Mouse (Mus musculus) layer of hippocampus, postnatal 14 days (tissue): ENCODE measurements around the gene Chrnb1. TPM values are rescaled to one million over a fixed set of nuclear protein-coding genes. Genes with fewer than 3 reads are reported as not detected.
A peak's percentile ranks its signal among the peaks of the same experiment; 100 is the strongest.

Experiments
- DNase-seq, 2 experiments: peaks; one replicate each; pipeline ENCODE4 v3.0.0; 2021 to 2022; ENCODE audit warnings: low spot score in 2 of 2, mixed read lengths in 1 of 2
- long read RNA-seq, 2 experiments: library from polyadenylated mRNA; stranded (forward); transcript quantifications; one replicate each; pipeline ENCODE4 v2.0.0; 2021
- total RNA-seq, 2 experiments: library from RNA; stranded (reverse); gene quantifications; 2 replicates each; pipeline ENCODE4 v1.2.3; 2021

Gene Chrnb1
- total RNA-seq, result 1 to 10 TPM; 1.0 to 1.1 TPM
- long read RNA-seq, experiment 1, result 0 reads
- long read RNA-seq, experiment 2, result 0 reads

GRCm38 (mm10) chr11:69795168-69795982, at the start of gene Chrnb1:
Gene Chrnb1, minus strand, starts transcription at chr11:69795943.
- DNase-seq, result peak; percentile 78 to 95

DNA sequence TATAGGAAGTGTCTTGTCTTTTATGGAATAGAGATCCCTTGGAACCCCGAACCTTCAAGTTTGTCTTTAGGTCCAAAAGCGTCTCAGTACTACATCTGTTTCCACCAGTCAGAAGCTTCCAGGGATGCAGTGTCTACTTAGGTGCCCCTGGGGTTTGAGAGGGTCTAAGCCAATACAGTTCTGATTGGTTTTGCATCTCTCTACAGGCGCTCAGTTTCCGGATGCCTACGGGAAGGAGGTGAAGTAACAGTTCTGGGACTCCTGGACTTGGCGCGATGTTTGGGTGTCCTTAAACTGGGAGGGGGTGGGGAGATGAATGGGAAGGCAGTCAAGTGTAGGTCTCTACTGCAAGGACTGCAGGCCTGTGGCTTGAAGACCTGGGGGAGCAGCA, 43.0 kb upstream of the Chrnb1 start:
- no peak for DNase-seq

DNA sequence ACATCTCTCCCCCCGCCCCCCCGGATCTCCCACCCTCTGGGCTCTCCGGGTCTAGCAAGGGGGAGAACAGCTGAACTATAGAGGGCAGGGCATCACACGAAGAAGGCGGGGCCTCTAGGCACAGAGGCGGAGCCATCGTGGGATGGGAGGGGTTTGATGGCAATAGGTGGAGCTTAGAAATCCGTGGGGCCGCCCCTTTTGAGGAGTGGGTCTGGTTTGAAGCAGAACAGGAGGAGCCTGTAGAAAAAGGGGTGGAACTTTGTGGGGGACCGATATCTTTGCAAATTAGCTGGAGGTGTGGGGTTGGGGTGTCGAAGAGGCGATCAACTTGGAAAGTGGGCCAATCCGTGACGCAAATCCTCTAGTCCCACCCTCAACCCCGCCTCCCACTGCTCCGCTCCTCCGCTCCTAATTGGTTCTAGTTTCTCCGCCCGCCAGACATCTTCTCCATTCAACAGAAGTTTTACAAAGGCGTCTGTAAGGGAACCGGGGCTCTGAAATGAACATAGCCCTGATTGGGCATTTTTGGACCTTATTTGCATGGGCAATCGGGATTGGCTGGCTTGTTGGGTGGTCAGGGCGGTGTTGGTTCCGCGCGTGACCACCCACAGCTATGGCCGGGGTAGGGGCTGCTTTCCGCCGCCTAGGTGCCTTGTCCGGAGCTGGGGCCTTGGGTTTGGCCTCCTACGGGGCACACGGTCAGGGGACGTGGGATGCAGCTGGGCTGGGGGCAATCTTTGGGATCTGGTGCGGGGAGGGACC, 42.4 kb upstream of the Chrnb1 start, which contains the start of gene Tmem256:
Tmem256 (plus strand) TSS at position 563 of the 762 bp plus-strand sequence.
- DNase-seq, result peak; percentile 98 to 99

DNA sequence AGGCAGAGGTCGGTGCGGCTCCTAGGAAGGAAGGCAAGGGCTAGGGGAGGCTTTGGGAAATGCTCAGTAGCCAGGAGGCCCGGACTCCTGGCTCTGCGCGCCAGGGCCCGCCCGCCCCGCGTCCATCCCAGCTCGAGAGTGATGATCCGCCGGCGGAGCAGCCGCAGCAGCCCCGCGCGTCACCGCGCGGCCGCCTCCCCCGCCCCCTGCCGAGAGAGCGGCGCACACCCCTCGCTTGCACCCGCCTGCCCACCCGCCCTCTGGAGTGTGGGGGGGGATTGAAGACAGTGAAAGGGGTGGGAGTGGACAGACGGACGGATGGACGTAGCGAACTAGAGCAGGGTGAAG, 41.8 kb upstream of the Chrnb1 start, which contains the start of gene Nlgn2:
Nlgn2 (minus strand) TSS at position 181 of the 348 bp plus-strand sequence.
- no peak for DNase-seq

DNA sequence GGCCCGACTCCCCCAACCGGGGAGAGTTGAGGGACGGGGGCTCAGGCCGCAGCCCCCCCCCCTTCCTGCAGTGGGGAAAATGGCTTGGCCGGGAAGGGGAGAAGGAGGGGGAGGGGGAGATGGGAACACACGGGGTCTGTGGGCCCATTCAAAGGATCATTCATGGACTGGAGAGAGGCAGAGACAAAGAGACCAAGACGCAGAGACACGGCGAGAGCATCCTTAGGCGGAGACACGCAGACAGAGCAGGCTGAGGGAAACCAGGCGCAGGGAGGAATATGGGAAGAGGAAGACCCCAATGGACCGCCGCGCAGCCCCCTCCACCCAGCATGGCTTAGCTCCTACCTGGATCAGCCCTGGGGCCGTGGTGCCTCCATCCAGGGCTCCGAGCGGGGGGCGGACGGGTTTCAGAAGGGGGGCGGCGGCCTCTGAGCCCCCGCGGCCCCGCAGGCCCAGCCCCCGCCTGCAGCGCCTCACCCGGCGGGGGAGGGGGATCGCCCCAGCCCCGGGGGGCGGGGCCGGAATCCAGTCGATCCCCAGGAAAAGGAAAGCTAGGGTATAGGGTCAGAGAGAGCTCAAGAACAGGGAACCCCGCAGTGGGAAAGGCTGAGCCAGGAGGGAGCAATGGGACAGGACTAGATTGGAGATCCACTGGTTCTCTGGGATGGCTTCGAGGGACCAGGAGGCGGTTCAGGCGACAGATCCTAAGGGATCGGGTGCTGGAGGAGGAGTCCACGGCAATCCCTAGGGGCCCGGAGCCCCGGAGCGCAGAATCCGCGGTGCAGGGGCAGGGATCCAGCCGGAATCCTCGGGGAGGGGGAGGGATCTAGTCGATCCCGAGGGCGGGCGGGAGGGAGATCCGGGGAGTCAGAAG, 41.2 kb upstream of the Chrnb1 start:
- peak; percentile 54 for DNase-seq

GRCm38 (mm10) chr11:69835966-69836335, 40.2 kb upstream of the Chrnb1 start:
- no peak for DNase-seq

GRCm38 (mm10) chr11:69835326-69835965, 39.7 kb upstream of the Chrnb1 start:
- no peak for DNase-seq

- DNase-seq, result peak in 1 of 2 experiments; percentile 31
Observed at GRCm38 (mm10) chr11:69834001-69834549, 38.3 kb upstream of the Chrnb1 start.

- DNase-seq, result no peak
Observed at GRCm38 (mm10) chr11:69833554-69833953, 37.8 kb upstream of the Chrnb1 start.

DNA sequence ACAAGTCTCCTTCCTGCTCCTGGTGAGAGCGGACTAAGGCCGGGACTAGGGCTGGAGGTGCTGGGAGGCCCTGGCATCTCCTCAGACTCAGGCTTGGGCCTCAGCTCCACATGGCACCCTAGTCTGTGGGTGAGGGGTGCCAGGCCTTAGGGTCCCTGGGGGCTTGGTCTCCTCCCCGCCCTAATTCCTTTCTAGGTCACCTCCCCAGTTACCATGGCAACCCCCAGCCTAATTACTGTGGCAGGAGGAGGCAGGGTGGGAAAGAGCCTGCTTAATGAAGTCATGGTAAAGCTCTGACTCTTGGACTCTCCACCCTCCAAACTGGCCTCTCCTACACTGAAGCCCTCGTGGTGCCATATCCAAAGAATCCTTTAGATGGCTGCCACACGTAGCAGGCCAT, 33.1 kb upstream of the Chrnb1 start:
- no peak for DNase-seq

- no peak for DNase-seq
Observed at GRCm38 (mm10) chr11:69823456-69823855, 27.7 kb upstream of the Chrnb1 start.

DNA sequence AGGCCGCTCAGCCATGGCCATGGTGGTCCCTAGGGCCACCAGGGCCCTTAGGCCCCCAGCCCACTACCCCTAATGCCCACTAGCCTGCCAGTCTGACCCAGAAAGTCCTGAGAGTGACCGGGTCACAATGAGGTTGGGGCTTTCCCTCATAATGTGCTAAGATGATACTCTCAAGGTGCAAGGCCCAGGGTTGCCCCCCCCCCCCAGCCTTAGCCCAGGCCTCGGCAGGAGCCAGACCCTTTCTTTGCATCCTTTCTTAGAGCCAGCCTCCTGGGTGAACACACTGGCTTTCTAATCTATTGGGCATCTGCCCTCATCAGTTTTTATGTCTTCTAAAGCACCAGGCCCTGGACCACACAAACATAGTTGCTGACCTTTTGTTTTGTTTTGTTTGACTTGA, 26.3 kb upstream of the Chrnb1 start, which contains the start of gene Spem1:
Spem1 (minus strand) TSS at position 101 of the 400 bp plus-strand sequence.
- DNase-seq, result no peak

- no peak for DNase-seq
Observed at GRCm38 (mm10) chr11:69818871-69819270, 23.1 kb upstream of the Chrnb1 start.

DNA sequence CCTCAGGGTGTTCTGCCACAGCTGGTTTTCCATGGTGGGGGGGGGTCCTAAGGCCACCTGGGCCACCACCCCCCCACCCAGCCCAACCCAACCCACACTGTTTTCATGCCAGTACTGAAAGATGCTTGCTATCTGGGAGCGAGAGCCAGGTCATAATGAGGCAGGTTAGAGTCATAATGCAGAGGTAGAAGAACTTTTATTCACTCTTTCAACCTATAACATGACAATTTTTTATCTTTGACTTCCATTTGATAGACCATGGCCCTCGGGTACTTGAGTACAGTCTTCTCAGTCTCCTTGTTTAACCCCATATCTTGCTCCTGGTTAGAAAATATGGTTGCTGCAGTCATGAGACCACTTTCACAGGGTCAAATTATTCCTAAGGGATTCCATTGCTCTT, 22.6 kb upstream of the Chrnb1 start, which contains the start of gene Spem2:
Spem2 (minus strand) TSS at position 101 of the 400 bp plus-strand sequence.
- DNase-seq, result no peak

DNA sequence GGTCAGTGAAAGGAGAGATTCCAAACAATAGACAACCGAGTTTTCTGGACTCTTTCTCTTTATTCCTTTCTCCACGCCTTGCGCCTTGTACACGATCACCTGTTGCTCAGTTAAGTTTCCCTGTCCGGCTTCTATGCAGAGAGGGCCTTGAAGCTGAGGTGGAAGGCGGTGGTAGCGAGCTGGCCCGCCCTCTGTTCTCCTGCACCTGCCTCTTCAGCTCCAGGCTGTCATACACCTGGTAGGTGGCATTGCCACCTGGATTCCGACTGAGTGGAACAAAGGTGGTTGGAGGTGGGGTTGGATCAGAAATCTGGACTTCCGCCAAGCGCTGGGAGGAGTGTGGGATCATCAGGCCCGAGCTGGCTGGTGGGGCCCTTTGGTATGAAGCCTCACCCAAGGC, 20.8 kb upstream of the Chrnb1 start:
- no peak for DNase-seq

GRCm38 (mm10) chr11:69815155-69815554, 19.4 kb upstream of the Chrnb1 start, which contains the start of gene Gm39566:
Gene Gm39566, minus strand, starts transcription at chr11:69815298.
- no peak for DNase-seq

DNA sequence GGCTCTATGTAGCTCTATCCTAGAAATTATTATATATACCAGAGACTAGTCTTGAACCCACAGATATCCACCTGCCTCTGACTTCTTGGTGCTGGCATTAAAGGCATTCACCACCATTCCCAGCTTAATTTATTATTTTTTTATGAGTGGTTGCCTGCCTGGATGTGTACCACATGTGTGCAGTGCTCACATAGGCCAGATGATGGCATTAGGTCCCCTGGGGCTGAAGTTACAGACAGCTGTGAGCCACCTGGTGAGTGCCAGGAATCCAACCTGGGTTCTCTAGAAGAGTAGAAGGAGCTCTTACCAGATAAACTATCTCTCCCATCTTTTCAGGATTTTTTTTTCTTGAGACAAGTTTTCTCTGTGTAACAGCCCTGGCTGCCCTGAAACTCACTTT, 14.5 kb upstream of the Chrnb1 start:
- DNase-seq, result no peak

DNA sequence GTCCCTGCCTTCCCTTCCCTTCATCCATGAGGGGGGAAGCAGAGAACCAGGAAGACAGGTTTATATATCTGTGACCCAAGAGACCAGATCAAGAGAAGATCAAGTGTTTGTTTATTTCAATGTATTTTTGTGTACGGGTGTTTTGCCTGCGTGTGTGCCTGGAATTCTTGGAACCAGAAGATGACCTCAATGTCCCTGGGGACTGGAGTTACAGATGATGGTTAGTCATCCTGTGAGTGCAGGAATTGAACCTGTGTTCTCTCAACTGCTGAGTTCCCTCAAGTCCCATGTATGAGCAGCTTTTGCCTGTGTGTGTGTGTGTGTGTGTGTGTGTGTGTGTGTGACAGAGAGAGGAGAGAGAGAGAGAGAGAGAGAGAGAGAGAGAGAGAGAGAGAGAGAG, 11.9 kb upstream of the Chrnb1 start:
- DNase-seq, result no peak

- DNase-seq, result no peak
Observed at GRCm38 (mm10) chr11:69806378-69806777, 10.6 kb upstream of the Chrnb1 start.
